Mouse (Mus musculus) cerebellum, adult 2 months (tissue): ENCODE measurements at regions not wholly inside any gene's neighbourhood (a gene's known extent, or its start where the extent isn't known, plus 50 kb on each side); places are given as distances from the start of the nearest gene placed in this dataset.

ENCODE experiments used
- CTCF ChIP-seq: fragments of 200-500 bp; IDR thresholded peaks from 2 replicates; pipeline ENCODE4 v1.5.1; 2011; ENCODE audit warnings: low read depth, mild to moderate bottlenecking, control low read depth, low read length, moderate library complexity, borderline replicate concordance; ENCODE audit not compliant: insufficient read depth
- POLR2A ChIP-seq: fragments of 200-500 bp; IDR thresholded peaks from 2 replicates; pipeline ENCODE4 v1.6.1; 2011; ENCODE audit warnings: low read length, control low read depth, borderline replicate concordance; ENCODE audit not compliant: insufficient read depth

- TF ChIP-seq CTCF (no peak), POLR2A (no peak)
These were observed 316.4 kb downstream of the Nucb2 start for GRCm38 (mm10) chr7:116820613-116821012.
